20 mouse cellular contexts compared by ENCODE assay signal in genomic region chr7:140864761-140865160, GRCm38 (mm10). TPM values are rescaled to one million over a fixed set of nuclear protein-coding genes. Genes with fewer than 3 reads are reported as not detected.
"Had no signal": no experiment of that assay in that cellular context is flagged by ENCODE, and none has a peak within 500 bp of the region (broad histone marks: within the 10 kb centered on the region; RNA-seq: fewer than 3 reads in every experiment).

No protein-coding gene starts in this region.

- DNase-seq: lung, adult 18-20 months; lung, postnatal 10 days; lung, postnatal 4 days; midbrain, embryonic 14.5 days; right cerebral cortex, postnatal 14 days; spleen, adult 18-20 months; thymus, adult 18-20 months; thymus, postnatal 14 days; thymus, postnatal 36 days had no signal

- H3K9me3 ChIP-seq: liver, embryonic 12.5 days; lung, embryonic 15.5 days; midbrain, embryonic 10.5 days; midbrain, embryonic 12.5 days; neural tube, embryonic 12.5 days had no signal

- H3K4me3 ChIP-seq: liver, embryonic 12.5 days; lung, embryonic 15.5 days; midbrain, embryonic 10.5 days; midbrain, embryonic 12.5 days; neural tube, embryonic 12.5 days had no signal

- H3K27ac ChIP-seq: liver, embryonic 12.5 days; liver, embryonic 14.5 days; lung, embryonic 15.5 days; midbrain, embryonic 10.5 days; midbrain, embryonic 12.5 days; neural tube, embryonic 12.5 days had no signal

- H3K4me2 ChIP-seq: liver, embryonic 12.5 days; lung, embryonic 15.5 days; midbrain, embryonic 12.5 days; neural tube, embryonic 12.5 days had no signal

- ATAC-seq: liver, embryonic 12.5 days; midbrain, embryonic 16.5 days had no signal

- H3K27me3 ChIP-seq: liver, embryonic 12.5 days; lung, embryonic 15.5 days; midbrain, embryonic 12.5 days; neural tube, embryonic 12.5 days had no signal

- H3K4me1 ChIP-seq: liver, embryonic 12.5 days; lung, embryonic 15.5 days; midbrain, embryonic 10.5 days had no signal

- H3K9ac ChIP-seq: liver, embryonic 12.5 days; liver, embryonic 14.5 days; lung, embryonic 15.5 days; midbrain, embryonic 12.5 days; neural tube, embryonic 12.5 days had no signal

RNA-seq across cellular contexts. Expression of gene Gm45785, which starts 8.6 kb away (rescaled TPM):
- polyA plus RNA-seq: liver, embryonic 12.5 days; liver, embryonic 14.5 days; liver, embryonic 16.5 days; lung, embryonic 15.5 days; midbrain, embryonic 10.5 days; midbrain, embryonic 14.5 days; neural tube, embryonic 12.5 days; stomach, embryonic 14.5 days; stomach, embryonic 16.5 days; thymus, postnatal 0 days had no signal

RNA-seq across cellular contexts. Expression of gene Odf3, which starts 17.2 kb away (rescaled TPM):
- polyA plus RNA-seq: liver, embryonic 14.5 days; liver, embryonic 16.5 days; lung, embryonic 15.5 days; midbrain, embryonic 10.5 days; midbrain, embryonic 12.5 days; midbrain, embryonic 14.5 days; midbrain, embryonic 16.5 days; neural tube, embryonic 12.5 days; stomach, embryonic 14.5 days; thymus, postnatal 0 days had no signal
